Mouse (Mus musculus) lung, adult 2 months (tissue): Measurements from ENCODE around the gene Pitpnc1.

ENCODE experiments used
- CTCF ChIP-seq: fragments of 200-500 bp; IDR thresholded peaks from 2 replicates; pipeline ENCODE4 v1.5.1; 2011; ENCODE audit warnings: mild to moderate bottlenecking, low read length, control low read depth; ENCODE audit not compliant: insufficient read depth
- POLR2A ChIP-seq: fragments of 200-500 bp; IDR thresholded peaks from 2 replicates; pipeline ENCODE4 v1.6.1; 2011; ENCODE audit warnings: low read depth, mild to moderate bottlenecking, control low read depth, low read length, borderline replicate concordance; ENCODE audit errors: extremely low read depth

DNA sequence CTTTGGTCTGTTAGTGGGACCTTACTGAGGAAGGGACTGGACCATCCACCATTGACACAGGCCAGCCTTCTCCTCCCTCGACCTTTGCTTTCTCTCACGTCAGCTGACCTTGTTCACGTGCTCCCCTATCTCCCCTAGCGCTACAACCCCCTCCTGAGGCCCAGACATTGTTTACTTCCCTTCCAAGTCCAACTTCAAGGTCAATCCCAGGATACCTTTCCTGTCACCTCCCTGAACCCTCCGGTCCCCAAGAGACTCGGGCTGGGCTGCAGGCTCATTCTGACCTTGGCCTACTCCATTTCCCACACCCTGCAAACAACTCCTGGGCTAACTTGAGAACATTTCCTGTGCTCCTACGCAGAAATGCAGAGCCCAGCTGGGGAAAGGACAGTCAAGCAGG, 193.6 kb downstream of the Pitpnc1 start:
- TF ChIP-seq CTCF (no peak), POLR2A (no peak)
